Mouse (Mus musculus) testis, postnatal 10 days (tissue): ENCODE data around the gene Iqschfp.

Experiments used
- DNase-seq: peaks from one replicate; pipeline ENCODE4 v3.0.0; 2021; ENCODE audit warnings: low spot score

Iqschfp gene

GRCm38 (mm10) chr3:67892026-67892705, at the start of gene Iqschfp, which contains the start of gene Iqcj:
TSS of gene Iqschfp (plus strand) at chr3:67892232.
TSS of gene Iqcj (plus strand) at chr3:67892220.
- DNase-seq, result no peak

- no peak for DNase-seq
Measured at GRCm38 (mm10) chr3:67852397-67852796, 39.6 kb upstream of the Iqschfp start.

GRCm38 (mm10) chr3:67861524-67861923, 30.5 kb upstream of the Iqschfp start:
- DNase-seq, result no peak

- DNase-seq, result no peak
Measured at GRCm38 (mm10) chr3:67867420-67868065, 24.5 kb upstream of the Iqschfp start.

- no peak for DNase-seq
Measured at GRCm38 (mm10) chr3:67869424-67869823, 22.6 kb upstream of the Iqschfp start.

GRCm38 (mm10) chr3:67877253-67877652, 14.8 kb upstream of the Iqschfp start:
- no peak for DNase-seq

GRCm38 (mm10) chr3:67884335-67884734, 7.7 kb upstream of the Iqschfp start:
- DNase-seq, result no peak

GRCm38 (mm10) chr3:67886176-67886575, 5.9 kb upstream of the Iqschfp start:
- no peak for DNase-seq

GRCm38 (mm10) chr3:67887251-67887650, 4.8 kb upstream of the Iqschfp start:
- no peak for DNase-seq

GRCm38 (mm10) chr3:67892768-67893167, 736 bp downstream of the Iqschfp start:
- no peak for DNase-seq

GRCm38 (mm10) chr3:67902517-67902916, 10.5 kb downstream of the Iqschfp start:
- DNase-seq, result no peak

GRCm38 (mm10) chr3:67908586-67908985, 16.6 kb downstream of the Iqschfp start:
- no peak for DNase-seq

GRCm38 (mm10) chr3:67918098-67918497, 26.1 kb downstream of the Iqschfp start:
- no peak for DNase-seq

- DNase-seq, result no peak
Measured at GRCm38 (mm10) chr3:67918634-67919259, 26.7 kb downstream of the Iqschfp start.

- DNase-seq, result no peak
Measured at GRCm38 (mm10) chr3:67923095-67923494, 31.1 kb downstream of the Iqschfp start.

GRCm38 (mm10) chr3:67925453-67925852, 33.4 kb downstream of the Iqschfp start:
- no peak for DNase-seq

- DNase-seq, result no peak
Measured at GRCm38 (mm10) chr3:67930424-67931133, 38.5 kb downstream of the Iqschfp start.

- DNase-seq, result no peak
Measured at GRCm38 (mm10) chr3:67931181-67931580, 39.1 kb downstream of the Iqschfp start.

- no peak for DNase-seq
Measured at GRCm38 (mm10) chr3:67931914-67932313, 39.9 kb downstream of the Iqschfp start.

- no peak for DNase-seq
Measured at GRCm38 (mm10) chr3:67935829-67936228, 43.8 kb downstream of the Iqschfp start.

GRCm38 (mm10) chr3:67947000-67947399, 55.0 kb downstream of the Iqschfp start:
- no peak for DNase-seq

- DNase-seq, result no peak
Measured at GRCm38 (mm10) chr3:67952517-67952940, 60.5 kb downstream of the Iqschfp start.
